Mouse (Mus musculus) olfactory bulb, adult 2 months (tissue): ENCODE measurements around the gene Brpf3.

ENCODE experiments used
- CTCF ChIP-seq: fragments of 200-500 bp; IDR thresholded peaks from 2 replicates; pipeline ENCODE4 v1.5.1; 2012; ENCODE audit warnings: low read depth, mild to moderate bottlenecking, low read length, moderate library complexity; ENCODE audit not compliant: insufficient read depth
- POLR2A ChIP-seq: fragments of 200-500 bp; IDR thresholded peaks from 2 replicates; pipeline ENCODE4 v1.6.1; 2012; ENCODE audit warnings: mild to moderate bottlenecking, low read depth, low read length, moderate library complexity; ENCODE audit not compliant: insufficient read depth

GRCm38 (mm10) chr17:28799291-28800160, 1.4 kb upstream of the Brpf3 start:
- no peak for TF ChIP-seq CTCF
- TF ChIP-seq POLR2A, result no peak
